Mouse (Mus musculus) Muller cell, postnatal 12 days (primary cell): ENCODE data around the gene Prrg4.
A peak's percentile ranks its signal among the peaks of the same experiment; 100 is the strongest.
"Not testable (repeated sequence)": the region's sequence is repeated elsewhere in the genome, so short reads cannot be mapped to it uniquely, and the experiment has no call there.

Experiments
- DNase-seq: peaks from one replicate; pipeline ENCODE4 v3.0.0-alpha.2; 2015; ENCODE audit errors: inconsistent ontology term

Gene Prrg4

DNA sequence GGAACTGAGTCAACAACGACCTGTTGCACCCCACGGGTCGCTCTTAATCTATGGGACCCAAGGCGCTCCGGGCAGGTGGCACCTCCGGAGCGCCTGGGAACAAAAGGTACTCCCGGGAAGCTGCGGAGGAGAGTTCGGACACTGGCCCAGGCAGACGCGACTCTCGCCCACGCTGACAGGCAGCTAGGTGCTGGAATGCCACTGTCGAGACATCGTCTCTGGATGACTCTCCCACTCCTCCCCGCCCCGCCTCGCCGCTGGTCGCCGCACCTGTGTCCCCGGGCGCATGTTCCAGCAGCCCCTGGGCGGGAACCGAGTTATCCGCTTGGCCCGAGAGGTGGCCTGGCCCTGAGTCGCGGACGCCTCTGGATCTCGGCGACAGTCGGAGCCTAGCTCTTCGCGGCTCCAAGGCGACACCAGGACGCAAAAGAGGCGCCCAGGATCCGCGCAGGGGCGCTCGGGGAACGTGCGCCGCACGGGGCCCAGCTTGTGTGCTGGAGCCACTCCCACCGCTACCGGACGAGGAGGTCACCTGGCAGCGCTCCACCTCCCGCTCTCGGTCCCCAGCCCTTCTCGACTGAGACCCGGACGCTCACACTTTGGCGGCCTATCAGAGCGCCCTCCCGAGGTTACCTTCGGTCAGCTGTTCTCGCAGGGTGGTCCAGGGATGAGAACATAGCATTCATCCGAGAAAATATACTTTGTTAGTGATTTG lies at the start of gene Prrg4:
Prrg4 (minus strand) TSS at position 601 of the 715 bp plus-strand sequence.
- DNase-seq: peak; percentile 69

DNA sequence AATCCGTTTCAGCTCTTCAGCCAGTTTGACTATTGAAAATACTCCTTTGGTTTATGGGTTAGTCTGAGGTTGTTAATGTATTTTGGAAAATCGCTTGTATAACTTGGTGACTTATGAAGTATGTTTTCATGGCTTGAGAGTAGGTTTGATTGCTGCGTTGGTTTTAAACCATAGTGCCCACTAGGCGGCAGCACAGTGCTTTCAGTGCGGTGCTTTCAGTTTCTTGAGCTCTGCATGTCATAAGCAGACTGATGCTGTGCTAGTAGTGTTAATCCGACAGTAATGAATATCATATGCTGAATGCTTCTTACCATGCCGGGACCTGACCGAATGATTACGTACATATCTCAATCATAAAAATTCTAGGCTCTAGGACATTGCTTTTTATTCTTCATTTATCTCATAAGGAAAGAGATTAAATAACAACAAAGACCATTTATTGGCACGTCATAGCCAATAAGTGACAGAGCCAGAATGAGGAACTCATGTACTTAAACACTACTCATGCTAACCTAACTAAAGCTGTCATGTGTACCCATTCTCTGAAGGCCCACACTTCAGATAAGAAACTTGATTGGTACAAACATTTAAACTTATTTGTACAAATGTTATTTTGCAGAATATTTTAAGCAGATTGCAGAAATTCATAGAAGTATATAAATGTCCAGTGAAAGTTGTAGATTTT lies 38.3 kb upstream of the Prrg4 start:
- DNase-seq: peak; percentile 41

DNA sequence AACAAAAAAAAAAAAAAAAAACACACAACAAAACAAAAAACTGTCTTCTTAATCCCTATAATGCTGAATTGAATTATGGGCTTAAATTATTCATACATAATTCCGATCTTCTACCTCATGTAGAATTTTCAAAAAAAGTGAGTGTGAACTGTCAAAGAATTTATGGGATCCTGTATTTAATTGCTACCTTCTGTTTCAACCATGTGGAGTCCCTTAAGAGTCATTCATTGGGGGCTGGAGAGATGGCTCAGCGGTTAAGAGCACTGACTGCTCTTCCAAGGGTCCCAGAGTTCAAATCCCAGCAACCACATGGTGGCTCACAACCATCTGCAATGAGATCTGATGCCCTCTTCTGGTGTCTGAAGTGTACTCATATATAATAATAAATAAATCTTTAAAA lies 37.7 kb upstream of the Prrg4 start:
- not testable (repeated sequence) for DNase-seq

DNA sequence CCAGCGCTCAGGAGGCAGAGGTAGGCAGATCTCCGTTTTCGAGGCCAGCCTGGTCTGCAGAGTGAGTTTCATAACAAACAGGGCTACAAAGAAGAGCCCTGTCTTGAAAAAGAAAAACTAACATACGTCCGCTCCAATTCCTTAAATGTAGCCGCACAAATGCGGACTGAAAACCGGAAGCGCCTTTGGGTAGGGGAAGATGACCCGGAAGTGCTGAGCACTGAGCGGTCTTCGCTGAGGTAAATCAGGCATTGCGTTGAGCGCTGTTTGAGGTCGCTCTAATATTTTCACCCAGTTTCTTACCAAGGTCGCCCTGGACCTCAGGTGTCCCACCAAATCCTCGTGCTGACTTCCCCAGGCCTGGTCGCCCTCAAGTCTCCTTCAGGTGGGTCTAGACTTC lies 36.4 kb upstream of the Prrg4 start:
- no peak for DNase-seq

DNA sequence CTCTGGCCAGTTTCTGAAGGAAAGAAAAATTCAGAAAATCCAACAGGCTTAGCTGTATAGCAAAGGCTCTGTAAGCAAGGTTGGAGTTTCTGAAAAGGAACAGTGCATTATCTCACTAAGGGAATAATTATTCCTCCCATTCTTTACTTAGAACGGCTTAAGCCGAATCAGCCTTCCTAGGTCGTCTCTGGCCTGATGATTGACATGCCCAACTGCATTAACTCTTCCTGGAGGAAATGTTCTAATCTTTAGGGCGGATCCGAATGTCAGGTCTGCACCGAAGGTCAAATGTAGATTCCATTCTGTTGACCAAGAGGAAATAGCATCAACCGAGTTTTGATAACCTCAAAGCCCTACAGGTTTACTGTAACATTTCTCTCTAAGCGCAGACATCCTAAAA lies 29.1 kb upstream of the Prrg4 start:
- no peak for DNase-seq

DNA sequence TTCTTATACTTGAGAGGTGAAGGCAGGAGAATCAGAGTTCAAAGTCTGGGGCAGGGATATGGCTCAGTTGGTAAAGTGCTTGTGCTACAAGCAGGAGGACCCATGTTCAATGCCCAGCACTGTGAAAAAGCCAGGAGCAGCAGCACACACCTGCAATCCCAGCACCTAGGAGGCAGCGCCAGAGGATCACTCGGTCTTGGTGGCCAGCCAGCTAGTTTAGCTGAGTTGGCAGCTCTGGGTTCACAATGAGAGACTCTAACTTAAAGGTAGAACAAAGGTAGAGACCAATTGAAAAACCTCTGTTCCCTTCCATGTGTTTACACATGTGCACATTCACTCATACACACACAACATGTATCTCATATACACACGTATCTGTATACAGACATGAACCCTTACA lies 19.4 kb upstream of the Prrg4 start:
- DNase-seq: no peak

DNA sequence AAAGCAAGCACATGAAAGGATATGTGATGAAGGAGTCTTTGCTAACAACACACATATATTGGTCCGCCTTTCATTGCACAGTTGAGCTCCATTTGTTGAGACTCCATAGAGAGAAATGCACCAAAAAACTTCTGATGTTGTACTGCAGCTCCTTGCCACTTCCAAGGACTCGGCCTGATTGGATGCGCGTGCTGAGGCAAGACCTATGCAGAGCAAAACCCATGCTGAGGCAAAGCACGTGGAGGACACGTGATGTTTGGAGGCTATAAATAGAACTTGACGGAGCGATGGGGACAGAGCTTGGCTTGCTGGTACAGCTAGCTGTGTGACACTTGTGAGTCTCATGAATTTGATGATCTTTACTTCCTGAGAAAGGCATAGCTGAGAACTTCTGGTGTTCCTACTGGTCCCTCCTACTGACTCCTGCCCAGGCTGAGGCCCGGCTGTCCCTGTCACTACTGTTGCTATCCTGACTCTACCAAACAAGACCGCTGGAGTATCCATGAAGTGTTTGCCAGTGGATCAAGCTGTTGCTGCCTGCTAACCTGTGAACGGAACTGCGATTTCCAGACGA lies 17.7 kb upstream of the Prrg4 start, which contains the start of gene Ccdc73:
Ccdc73 (plus strand) TSS at position 524 of the 574 bp plus-strand sequence.
- no peak for DNase-seq

DNA sequence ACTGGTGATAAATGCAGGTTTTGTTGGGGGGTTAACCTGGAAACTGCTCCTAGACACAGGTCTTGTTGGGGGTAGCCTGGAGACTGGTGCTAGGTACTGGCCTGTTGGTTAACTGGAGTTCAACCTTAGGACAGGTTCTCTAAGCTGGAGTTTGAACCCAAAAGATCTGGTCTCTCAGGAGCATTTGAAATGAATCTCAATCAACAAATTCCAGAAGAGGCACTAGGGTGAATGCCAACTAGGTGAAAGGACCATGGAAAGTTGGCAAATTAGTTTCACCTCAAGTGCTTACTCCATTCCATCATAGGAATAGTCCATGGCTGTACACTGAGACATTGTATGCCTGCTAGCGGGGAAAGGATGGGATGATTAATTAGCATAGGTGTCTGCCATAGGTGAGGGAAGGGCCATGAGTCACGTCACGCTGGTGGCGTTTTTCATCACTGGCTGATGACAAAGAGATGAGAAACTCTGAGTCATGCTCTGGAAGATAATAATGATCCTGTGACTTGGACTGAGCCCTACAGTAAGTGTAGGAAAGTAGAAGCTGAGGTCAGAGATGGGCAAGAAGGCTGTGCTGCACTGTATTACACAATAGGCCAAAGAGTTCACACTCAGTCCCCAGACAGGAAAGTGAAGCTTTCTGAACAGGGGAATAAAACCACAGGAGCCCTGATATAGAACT lies 14.6 kb upstream of the Prrg4 start:
- DNase-seq: peak; percentile 43

DNA sequence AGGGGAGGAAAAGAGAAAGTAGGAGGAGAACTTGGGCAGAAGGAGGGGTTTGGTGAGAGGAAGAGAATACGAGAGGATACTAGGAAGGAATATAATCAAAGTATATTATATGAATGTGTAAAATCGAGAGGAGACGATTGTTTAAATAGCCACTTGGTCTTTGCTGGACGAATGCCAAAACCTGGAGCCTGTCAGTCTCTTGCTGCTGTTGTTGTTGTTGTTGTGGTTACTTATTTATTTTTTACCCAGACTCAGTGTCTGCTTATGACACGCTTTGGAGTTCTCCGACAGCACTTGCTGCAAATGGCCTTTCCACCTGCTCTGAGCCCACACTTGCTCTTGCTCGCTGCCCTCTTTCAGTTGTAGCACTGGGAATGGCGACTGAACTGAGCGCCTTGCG lies 10.8 kb upstream of the Prrg4 start:
- no peak for DNase-seq

DNA sequence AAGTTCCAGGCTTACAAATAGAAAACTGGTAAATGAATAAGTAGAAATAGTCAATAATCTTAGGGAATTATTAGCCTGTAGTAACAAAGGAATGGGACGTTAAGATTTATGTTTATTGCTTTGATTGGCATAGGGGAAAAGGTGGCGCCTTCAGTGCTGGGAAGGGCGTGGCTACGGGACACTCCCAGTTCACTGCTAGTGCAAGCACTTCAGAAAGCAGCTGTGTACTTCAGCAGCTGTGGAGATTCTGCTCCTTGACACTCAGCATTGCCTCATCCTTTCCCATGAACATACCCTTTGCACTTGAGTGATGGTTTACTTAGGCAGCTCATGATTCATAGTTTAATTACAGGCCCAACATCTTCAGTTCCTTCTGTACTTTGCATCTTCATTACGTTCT lies 9.4 kb upstream of the Prrg4 start:
- no peak for DNase-seq

DNA sequence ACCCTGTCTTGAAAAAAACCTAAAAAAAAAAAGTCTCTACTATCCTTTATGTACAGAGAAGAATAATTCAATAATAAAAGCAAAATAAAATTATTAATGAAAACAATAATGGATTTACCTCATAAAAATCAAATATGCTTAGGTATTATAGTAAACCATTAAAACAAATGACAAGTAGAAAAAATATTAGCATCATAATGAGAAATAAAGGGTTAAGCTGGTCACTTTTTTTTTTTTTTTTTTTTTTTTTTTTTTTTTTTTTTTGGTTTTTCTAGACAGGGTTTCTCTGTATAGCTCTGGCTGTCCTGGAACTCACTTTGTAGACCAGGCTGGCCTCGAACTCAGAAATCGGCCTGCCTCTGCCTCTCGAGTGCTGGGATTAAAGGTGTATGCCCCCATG lies 8.4 kb upstream of the Prrg4 start:
- DNase-seq: not testable (repeated sequence)

DNA sequence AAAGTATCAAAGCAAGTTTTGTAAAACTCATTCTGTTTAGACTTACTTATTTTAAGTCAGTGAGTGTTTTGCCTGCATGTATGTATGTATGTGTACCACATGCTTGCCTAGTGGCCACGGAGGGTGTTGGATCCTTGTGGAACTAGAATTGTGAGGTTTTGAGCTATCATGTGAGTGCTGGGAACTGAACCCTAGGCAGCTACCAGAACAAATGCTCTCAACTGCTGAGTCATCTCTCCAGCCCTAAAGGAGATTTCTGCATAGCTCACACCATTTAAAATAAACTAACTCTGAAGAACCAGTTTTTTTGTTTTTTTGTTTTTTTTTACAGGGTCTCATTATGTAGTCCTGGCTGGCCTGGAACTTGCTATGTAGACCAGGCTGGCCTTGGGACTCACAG lies 6.5 kb upstream of the Prrg4 start:
- no peak for DNase-seq

DNA sequence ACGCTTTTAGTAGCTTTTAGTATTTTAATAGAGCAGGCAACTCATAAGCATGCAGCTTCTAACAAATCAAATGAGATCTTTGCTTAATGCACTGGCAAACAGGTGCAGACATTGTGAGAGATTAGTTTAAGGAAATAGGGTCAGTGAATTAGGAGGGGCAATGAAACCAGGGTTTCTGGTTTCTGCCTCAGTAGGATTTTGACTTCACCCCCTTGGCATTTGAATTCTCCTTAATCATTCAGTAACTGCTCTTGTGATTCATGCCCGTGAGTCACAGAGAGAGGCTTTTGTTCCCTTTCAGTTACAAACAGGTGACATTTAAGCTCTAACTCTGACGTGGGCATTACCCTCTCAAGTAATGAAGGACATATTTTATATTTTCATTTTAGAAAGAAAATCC lies 6.1 kb upstream of the Prrg4 start:
- peak; percentile 40 for DNase-seq

DNA sequence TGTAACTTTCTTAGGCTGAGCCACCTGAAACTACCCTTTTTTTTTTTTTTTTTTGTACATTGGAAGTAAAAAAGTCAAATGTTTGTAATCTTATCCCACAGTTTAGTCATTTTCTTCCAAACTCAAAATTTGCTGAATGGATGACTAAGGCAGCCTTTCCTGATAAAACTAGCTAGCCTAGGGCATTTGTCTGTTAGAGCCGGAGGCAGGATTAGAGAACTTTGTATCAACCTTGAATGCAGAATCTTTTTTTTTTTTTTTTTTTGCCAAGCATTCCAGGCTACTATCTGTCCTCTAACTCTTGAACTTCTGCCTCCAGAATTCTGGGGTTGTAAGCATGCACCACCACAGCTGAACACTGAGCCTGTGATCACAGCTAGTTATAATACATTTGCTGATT lies 5.2 kb upstream of the Prrg4 start:
- no peak for DNase-seq

DNA sequence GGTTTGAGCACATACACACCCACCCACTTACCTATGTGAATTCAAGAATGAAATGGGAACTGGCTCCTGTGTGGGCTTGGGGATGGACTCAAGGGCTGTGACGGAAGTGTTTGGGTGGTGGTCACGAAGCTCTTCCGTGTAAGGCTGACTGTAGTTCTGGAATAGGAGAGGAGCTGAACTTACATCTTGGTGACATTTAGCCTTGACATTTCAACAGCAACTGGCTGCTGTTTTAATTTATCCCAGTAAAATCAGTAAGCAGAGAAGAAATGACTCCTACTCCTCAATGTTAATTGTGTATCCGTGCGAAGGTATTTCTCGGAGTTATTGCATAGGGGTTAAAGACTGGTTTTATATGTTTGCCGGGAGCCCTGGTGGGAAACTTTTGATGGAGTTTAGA lies 2.9 kb upstream of the Prrg4 start:
- no peak for DNase-seq

DNA sequence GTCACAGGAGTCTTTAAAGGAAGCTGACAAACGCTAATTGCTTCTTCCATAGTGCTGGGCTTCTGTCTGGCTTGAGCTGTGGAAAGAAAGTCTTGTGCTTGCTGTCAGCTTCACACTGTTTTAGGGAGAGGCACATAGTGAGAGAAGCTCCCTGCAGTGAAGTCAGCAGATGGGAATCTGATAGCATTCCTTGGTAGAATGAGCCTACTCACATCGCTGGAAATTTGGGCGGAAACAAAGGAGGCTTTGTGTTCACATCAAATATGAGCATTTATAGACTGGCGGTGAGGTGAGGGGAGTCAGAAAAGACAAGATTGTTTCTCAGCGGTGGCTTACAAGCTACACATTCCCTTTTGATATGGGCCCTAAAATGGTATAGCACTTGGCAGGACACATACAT lies 2.0 kb upstream of the Prrg4 start:
- DNase-seq: peak; percentile 88

DNA sequence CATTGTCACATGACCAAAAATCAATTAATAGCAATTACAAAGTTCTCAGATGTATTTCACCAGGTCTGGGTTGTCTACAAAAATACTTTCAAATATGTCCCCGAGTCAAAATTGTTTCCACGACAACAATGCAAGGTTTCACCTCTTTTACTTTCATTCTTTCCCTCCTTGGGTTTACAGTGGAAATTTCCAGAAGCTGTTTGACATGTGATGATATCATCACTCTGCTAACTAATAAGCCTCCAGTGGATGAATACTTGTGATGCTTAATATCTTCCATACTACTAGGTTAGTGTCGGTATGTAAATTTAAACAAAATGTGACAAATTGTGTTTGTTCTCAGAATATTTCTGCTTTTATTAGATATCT lies 299 bp upstream of the Prrg4 start:
- DNase-seq: no peak

DNA sequence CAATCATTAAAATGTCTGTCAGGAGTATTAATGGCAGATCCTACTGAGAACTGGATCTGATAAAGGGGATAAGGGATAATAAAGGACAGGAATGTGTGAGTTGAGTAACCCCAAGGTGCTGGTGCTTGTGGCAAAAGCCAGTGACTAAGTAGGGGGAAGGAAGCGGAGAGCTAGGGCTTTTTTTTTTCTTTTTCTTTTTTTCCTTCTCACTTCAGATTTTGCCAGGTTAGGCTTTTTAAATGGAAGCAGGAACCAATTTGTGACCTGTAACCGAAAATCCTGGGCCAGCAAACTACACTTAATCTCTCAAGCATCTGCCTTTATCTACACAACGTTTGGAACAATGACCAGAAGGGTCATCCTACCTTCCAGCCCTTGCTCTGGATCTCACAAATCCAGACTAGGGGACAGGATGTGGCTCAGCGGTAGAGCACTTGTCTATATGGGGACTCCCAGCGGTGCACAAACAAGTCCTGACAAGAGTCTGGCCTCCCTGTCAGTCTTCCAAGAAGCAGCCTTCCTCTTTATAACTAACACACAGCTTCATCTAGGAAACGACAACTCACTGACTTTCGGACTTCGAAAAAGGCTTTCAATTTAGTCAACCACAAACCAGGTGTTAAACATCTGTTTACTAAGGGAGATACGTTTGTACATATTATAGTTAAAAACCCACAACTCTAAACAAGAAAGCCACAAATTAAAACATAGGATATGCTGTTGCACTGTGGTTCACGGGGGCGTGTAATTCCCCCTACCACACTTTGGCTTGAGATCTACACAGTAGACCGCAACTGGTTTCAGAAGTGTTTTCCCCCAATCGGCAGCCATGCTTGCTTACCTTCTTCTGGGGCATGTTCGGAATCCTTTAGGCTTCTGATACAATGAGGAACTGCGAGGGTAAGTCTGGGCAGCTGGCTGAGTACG lies 1.2 kb downstream of the Prrg4 start:
- DNase-seq: peak; percentile 41

DNA sequence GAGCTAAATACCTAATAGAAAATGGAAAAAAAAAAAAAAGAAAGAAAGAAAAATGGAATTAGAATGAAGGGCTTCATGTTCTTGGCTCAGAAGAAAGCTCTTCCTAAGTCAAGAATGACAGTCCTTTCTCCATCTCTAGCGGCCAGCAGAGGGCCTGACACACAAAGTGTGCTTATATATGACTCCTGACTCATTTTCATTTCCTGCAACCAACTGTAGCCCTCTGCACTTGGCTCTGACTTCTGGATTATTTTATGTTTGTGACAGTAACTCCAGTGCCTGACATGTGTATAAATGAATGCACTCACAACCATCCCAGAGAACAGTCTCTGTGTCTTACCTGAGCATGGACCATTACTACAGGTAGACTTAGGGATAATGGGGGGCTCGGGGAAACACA lies 2.0 kb downstream of the Prrg4 start:
- DNase-seq: peak; percentile 16

DNA sequence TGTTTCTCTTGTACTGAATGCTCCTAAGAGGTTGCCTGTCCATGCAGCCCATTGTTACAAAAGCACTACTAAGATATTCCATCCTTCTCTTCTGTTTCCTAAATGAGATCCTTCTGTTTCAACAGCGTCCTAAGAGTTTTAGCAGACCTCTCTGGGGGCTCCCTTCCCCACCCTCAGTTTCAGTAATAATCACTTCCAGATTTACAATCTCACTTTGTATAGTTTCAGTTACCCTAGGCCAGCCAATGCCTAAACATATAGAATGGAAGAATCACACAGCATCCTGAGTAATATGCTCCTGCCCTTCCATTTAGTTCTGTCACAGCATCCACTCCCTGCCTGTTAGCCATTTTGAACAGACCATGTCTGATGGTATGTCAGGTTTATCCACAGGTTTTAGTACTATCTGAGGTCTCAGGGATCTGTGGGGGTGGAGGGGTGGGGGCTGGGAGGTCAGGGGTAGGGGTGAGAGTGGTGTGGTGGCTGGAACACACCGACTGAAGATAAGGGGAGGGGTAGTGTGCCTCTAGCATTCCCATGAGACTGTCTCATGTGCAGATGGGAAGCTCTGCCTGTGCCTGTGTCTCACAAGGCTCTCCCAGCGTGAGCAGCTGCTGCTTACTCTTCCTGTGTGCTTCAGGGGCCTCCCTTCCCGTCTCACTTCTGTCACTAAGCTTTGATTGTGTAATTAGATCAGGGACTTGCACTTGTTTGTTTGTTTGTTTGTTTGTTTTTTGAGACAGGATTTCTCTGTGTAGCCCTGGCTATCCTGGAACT lies 2.9 kb downstream of the Prrg4 start:
- no peak for DNase-seq

DNA sequence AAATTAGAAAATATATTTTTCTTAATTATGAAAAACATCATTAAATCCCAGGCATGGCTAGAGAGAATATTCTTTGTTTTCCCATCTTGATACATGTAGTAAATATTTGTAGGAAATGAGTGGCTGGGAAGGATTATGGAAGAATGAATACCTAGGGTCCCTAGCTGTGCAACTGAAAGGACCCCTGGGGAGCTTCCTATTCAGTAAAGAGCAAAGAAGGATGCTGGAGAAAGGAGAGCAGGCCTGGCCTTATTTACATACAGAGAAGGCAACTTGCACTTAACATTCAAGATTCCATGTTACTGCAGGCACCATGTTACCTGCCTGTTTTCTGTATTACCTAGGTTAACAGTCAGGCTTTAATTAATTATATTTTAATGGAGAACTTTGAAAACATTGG lies 7.1 kb downstream of the Prrg4 start:
- DNase-seq: no peak
